Comparison of ENCODE assay signal across 10 mouse cellular contexts in the genomic region with DNA sequence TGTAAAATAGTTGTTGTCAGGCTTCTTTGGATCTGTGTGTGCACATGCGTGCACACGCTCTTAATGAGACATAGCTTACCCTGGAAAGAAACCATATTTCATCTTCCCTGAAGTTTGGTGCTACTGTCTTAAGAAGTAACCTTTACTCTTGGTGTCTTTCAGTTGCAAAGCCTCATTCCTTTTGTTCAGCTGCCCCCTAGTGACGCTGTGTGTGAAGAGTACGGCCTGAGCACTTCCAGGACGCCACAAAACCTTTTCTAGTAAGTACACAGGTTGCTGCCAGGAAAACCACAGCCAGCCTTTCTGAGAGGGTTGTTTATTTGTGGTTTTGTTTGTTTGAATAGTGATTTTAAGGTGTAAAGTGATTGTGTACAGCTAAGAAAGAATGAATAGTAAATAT. TPM values are rescaled to one million over a fixed set of nuclear protein-coding genes. Genes with fewer than 3 reads are reported as not detected.
DNase-seq lines count a peak whose midpoint lies in the region; ATAC-seq and TF ChIP-seq lines count a peak whose summit lies in the region.
"Had no signal": no experiment of that assay in that cellular context is flagged by ENCODE, and none has a peak within 500 bp of the region (broad histone marks: within the 10 kb centered on the region; RNA-seq: fewer than 3 reads in every experiment).

No protein-coding gene starts in this region.

- H3K9ac ChIP-seq in hindbrain, embryonic 16.5 days (ENCODE audit: low read depth, low read length), result no peak overlapping the region
- no peak overlapping the region for H3K9ac ChIP-seq in liver, adult 2 months (ENCODE audit: low read depth, low read length)
- H3K9ac ChIP-seq: embryonic facial prominence, embryonic 15.5 days; lung, embryonic 15.5 days had no signal

- peak; percentile 57 for TF ChIP-seq CTCF in liver, adult 2 months (IDR thresholded peaks at IDR 0.05; ENCODE audit: low read depth, low read length)

- no peaks in the 10 kb centered on the region for H3K79me2 ChIP-seq in liver, adult 2 months (ENCODE audit: control insufficient read depth, insufficient read depth, low read length)

- no peak overlapping the region for H3K4me3 ChIP-seq in hindbrain, embryonic 10.5 days
- no peak overlapping the region for H3K4me3 ChIP-seq in hindbrain, embryonic 16.5 days (ENCODE audit: low read length)
- H3K4me3 ChIP-seq in liver, adult 2 months (ENCODE audit: insufficient read depth, low read depth, low read length), result no peak overlapping the region
- H3K4me3 ChIP-seq: embryonic facial prominence, embryonic 15.5 days; lung, embryonic 15.5 days had no signal

- H3K9me3 ChIP-seq in hindbrain, embryonic 10.5 days, result no peaks in the 10 kb centered on the region
- H3K9me3 ChIP-seq in hindbrain, embryonic 16.5 days (ENCODE audit: control insufficient read depth, low read length), result no peaks in the 10 kb centered on the region
- H3K9me3 ChIP-seq: embryonic facial prominence, embryonic 15.5 days; lung, embryonic 15.5 days had no signal

- ATAC-seq in hindbrain, embryonic 16.5 days, result no peak
- ATAC-seq in frontal cortex, adult (ENCODE audit: low TSS enrichment), result no peak

- peaks cover 91% of the 10 kb centered on the region for H3K36me3 ChIP-seq in hindbrain, embryonic 10.5 days
- peaks cover 23% of the 10 kb centered on the region for H3K36me3 ChIP-seq in hindbrain, embryonic 16.5 days (ENCODE audit: control insufficient read depth, insufficient read depth, low read length)
- peaks cover 14% of the 10 kb centered on the region; the same call in 1 of the 2 replicates for H3K36me3 ChIP-seq in liver, adult 2 months (ENCODE audit: control insufficient read depth, insufficient read depth, low read length)

- WGBS in hindbrain, embryonic 10.5 days, result 59% methylated on average over 5 of the region's 5 CpGs
- 51% methylated on average over 5 of the region's 5 CpGs for WGBS in hindbrain, embryonic 16.5 days
- 59% methylated on average over 5 of the region's 5 CpGs for WGBS in liver, adult 2 months

- DNase-seq in hindbrain, embryonic 10.5 days (ENCODE audit: low spot score), result peak; percentile 22
- DNase-seq in CD4-positive helper T cell, adult 2 months (ENCODE audit: low read depth, low spot score), result peak; percentile 77
- DNase-seq in adrenal gland, adult 2 months, result peak; percentile 70
- peak; percentile 63 for DNase-seq in gastrocnemius, adult 18-20 months (ENCODE audit: low spot score)
- peak; percentile 46 for DNase-seq in liver, adult 2 months (ENCODE audit: extremely low read depth, low read depth, low spot score)
- peak; percentile 40 for DNase-seq in spleen, adult 12 weeks (ENCODE audit: low spot score)

- no peak overlapping the region for H3K4me2 ChIP-seq in hindbrain, embryonic 16.5 days (ENCODE audit: low read length)
- H3K4me2 ChIP-seq: embryonic facial prominence, embryonic 15.5 days; lung, embryonic 15.5 days had no signal

- TF ChIP-seq POLR2A in liver, adult 2 months (IDR thresholded peaks at IDR 0.05; ENCODE audit: extremely low read depth, insufficient read depth, low read length), result no peak

- no peak overlapping the region for H3K27ac ChIP-seq in hindbrain, embryonic 10.5 days
- no peak overlapping the region for H3K27ac ChIP-seq in hindbrain, embryonic 16.5 days (ENCODE audit: low read depth, low read length)
- no peak overlapping the region for H3K27ac ChIP-seq in liver, adult 2 months (replicated peaks; ENCODE audit: insufficient read depth, low read depth, low read length)
- H3K27ac ChIP-seq: embryonic facial prominence, embryonic 15.5 days; lung, embryonic 15.5 days had no signal

- H3K4me1 ChIP-seq in hindbrain, embryonic 10.5 days (replicated peaks), result no peaks in the 10 kb centered on the region
- no peaks in the 10 kb centered on the region for H3K4me1 ChIP-seq in hindbrain, embryonic 16.5 days (ENCODE audit: control insufficient read depth, insufficient read depth, low read depth, low read length)
- H3K4me1 ChIP-seq in liver, adult 2 months (ENCODE audit: control insufficient read depth, insufficient read depth, low read length), result no peaks in the 10 kb centered on the region
- H3K4me1 ChIP-seq: embryonic facial prominence, embryonic 15.5 days; lung, embryonic 15.5 days had no signal

- no peaks in the 10 kb centered on the region for H3K27me3 ChIP-seq in hindbrain, embryonic 10.5 days (ENCODE audit: insufficient read depth, poor library complexity, severe bottlenecking)
- H3K27me3 ChIP-seq in hindbrain, embryonic 16.5 days (replicated peaks; ENCODE audit: control insufficient read depth, insufficient read depth, low read length), result no peaks in the 10 kb centered on the region
- no peaks in the 10 kb centered on the region for H3K27me3 ChIP-seq in liver, adult 2 months (ENCODE audit: control insufficient read depth, insufficient read depth, low read length)
- H3K27me3 ChIP-seq: embryonic facial prominence, embryonic 15.5 days; lung, embryonic 15.5 days had no signal

RNA-seq across cellular contexts. Expression of gene Pms2, which starts 7.7 kb away (rescaled TPM):
- polyA plus RNA-seq in hindbrain, embryonic 10.5 days (2016; fragmentation: Nextera tagmentation; extraction: Ambion mirVana), result 30.7 and 35.8 TPM in 2 replicates
- 24.0 and 25.9 TPM in 2 replicates for polyA plus RNA-seq in hindbrain, embryonic 16.5 days (2015; fragmentation: Nextera tagmentation; extraction: Ambion mirVana)
- 1 to 10 TPM; 7.1 to 7.9 TPM for total RNA-seq in adrenal gland, adult 2 months (2021)
- polyA plus RNA-seq in adrenal gland, adult 2 months (2012; rRNA removed), result 0.70 and 0.73 TPM in 2 replicates
- 1 to 10 TPM; 3.3 to 4.4 TPM for total RNA-seq in gastrocnemius, adult 18-20 months (2021)
- 2.1 and 2.5 TPM in 2 replicates for total RNA-seq in liver, adult 2 months (2014; rRNA removed)
- 0.46 and 0.88 TPM in 2 replicates for polyA plus RNA-seq in liver, adult 2 months (2012; rRNA removed)

RNA-seq across cellular contexts. Expression of gene Aimp2, which starts 7.8 kb away (rescaled TPM):
- 127 and 134 TPM in 2 replicates for polyA plus RNA-seq in hindbrain, embryonic 10.5 days (2016; fragmentation: Nextera tagmentation; extraction: Ambion mirVana)
- 92.4 and 94.6 TPM in 2 replicates for polyA plus RNA-seq in hindbrain, embryonic 16.5 days (2015; fragmentation: Nextera tagmentation; extraction: Ambion mirVana)
- total RNA-seq in adrenal gland, adult 2 months (2021), result 10 to 100 TPM; 37.5 to 38.1 TPM
- polyA plus RNA-seq in adrenal gland, adult 2 months (2012; rRNA removed), result 69.2 and 77.6 TPM in 2 replicates
- 100 to 1,000 TPM in 1 of 2 experiments, 10 to 100 TPM in 1; 92.1 to 122 TPM for total RNA-seq in gastrocnemius, adult 18-20 months (2021)
- 10.3 and 12.2 TPM in 2 replicates for total RNA-seq in liver, adult 2 months (2014; rRNA removed)
- 20.0 and 25.3 TPM in 2 replicates for polyA plus RNA-seq in liver, adult 2 months (2012; rRNA removed)

RNA-seq across cellular contexts. Expression of gene Gm42421, which starts 10.6 kb away (rescaled TPM):
- polyA plus RNA-seq in hindbrain, embryonic 10.5 days (2016; fragmentation: Nextera tagmentation; extraction: Ambion mirVana), result 0.56 and 0.77 TPM in 2 replicates
- 1.9 and 2.3 TPM in 2 replicates for polyA plus RNA-seq in hindbrain, embryonic 16.5 days (2015; fragmentation: Nextera tagmentation; extraction: Ambion mirVana)
- total RNA-seq in adrenal gland, adult 2 months (2021), result under 1 TPM in 1 of 2 experiments, not detected in 1; 0.95 TPM
- polyA plus RNA-seq in adrenal gland, adult 2 months (2012; rRNA removed), result not detected in 2 replicates
- not detected for total RNA-seq in gastrocnemius, adult 18-20 months (2021)
- total RNA-seq in liver, adult 2 months (2014; rRNA removed), result not detected in 2 replicates
- polyA plus RNA-seq in liver, adult 2 months (2012; rRNA removed), result not detected in 2 replicates

RNA-seq across cellular contexts. Expression of gene Rsph10b, which starts 15.4 kb away (rescaled TPM):
- 1.1 and 1.3 TPM in 2 replicates for polyA plus RNA-seq in hindbrain, embryonic 10.5 days (2016; fragmentation: Nextera tagmentation; extraction: Ambion mirVana)
- 5.4 and 6.2 TPM in 2 replicates for polyA plus RNA-seq in hindbrain, embryonic 16.5 days (2015; fragmentation: Nextera tagmentation; extraction: Ambion mirVana)
- total RNA-seq in adrenal gland, adult 2 months (2021), result 1 to 10 TPM; 4.3 to 7.4 TPM
- 0.21 and 0.31 TPM in 2 replicates for polyA plus RNA-seq in adrenal gland, adult 2 months (2012; rRNA removed)
- 1 to 10 TPM in 1 of 2 experiments, under 1 TPM in 1; 0.93 to 1.3 TPM for total RNA-seq in gastrocnemius, adult 18-20 months (2021)
- 0.13 TPM in 1 of 2 replicates, not detected in the other for total RNA-seq in liver, adult 2 months (2014; rRNA removed)
- 0.14 TPM in 1 of 2 replicates, not detected in the other for polyA plus RNA-seq in liver, adult 2 months (2012; rRNA removed)

RNA-seq across cellular contexts. Expression of gene Ankrd61, which starts 19.9 kb away (rescaled TPM):
- polyA plus RNA-seq in hindbrain, embryonic 10.5 days (2016; fragmentation: Nextera tagmentation; extraction: Ambion mirVana), result 0.32 and 0.37 TPM in 2 replicates
- polyA plus RNA-seq in hindbrain, embryonic 16.5 days (2015; fragmentation: Nextera tagmentation; extraction: Ambion mirVana), result 0.22 and 0.41 TPM in 2 replicates
- not detected for total RNA-seq in adrenal gland, adult 2 months (2021)
- polyA plus RNA-seq in adrenal gland, adult 2 months (2012; rRNA removed), result 0.08 TPM in 1 of 2 replicates, not detected in the other
- total RNA-seq in gastrocnemius, adult 18-20 months (2021), result not detected
- total RNA-seq in liver, adult 2 months (2014; rRNA removed), result not detected in 2 replicates
- polyA plus RNA-seq in liver, adult 2 months (2012; rRNA removed), result 0.06 TPM in 1 of 2 replicates, not detected in the other

Comparison
In these comparisons a context has a peak if more than half of its experiments do, and no peak if none do; other contexts are left out.
1. DNase-seq: peak in every context shown above with its lines; median percentile 77 in CD4-positive helper T cell, adult 2 months; 70 in adrenal gland, adult 2 months; 63 in gastrocnemius, adult 18-20 months; 46 in liver, adult 2 months; 40 in spleen, adult 12 weeks; 22 in hindbrain, embryonic 10.5 days.
2. RNA of gene Pms2, which starts 7.7 kb away (polyA plus RNA-seq): 30.7 to 35.8 TPM in hindbrain, embryonic 10.5 days and 24.0 to 25.9 TPM in hindbrain, embryonic 16.5 days; 0.46 to 0.88 TPM in liver, adult 2 months and 0.70 to 0.73 TPM in adrenal gland, adult 2 months; every median in the first group is over 10 times any median in the second.